Mouse (Mus musculus) adipocyte (in vitro differentiated cells): ENCODE measurements at regions not wholly inside any gene's neighbourhood (a gene's known extent, or its start where the extent isn't known, plus 50 kb on each side); places are given as distances from the start of the nearest gene placed in this dataset.

Experiments
- DNase-seq: peaks from one replicate; pipeline ENCODE4 v3.0.0-alpha.2; 2016; ENCODE audit warnings: low spot score

DNA sequence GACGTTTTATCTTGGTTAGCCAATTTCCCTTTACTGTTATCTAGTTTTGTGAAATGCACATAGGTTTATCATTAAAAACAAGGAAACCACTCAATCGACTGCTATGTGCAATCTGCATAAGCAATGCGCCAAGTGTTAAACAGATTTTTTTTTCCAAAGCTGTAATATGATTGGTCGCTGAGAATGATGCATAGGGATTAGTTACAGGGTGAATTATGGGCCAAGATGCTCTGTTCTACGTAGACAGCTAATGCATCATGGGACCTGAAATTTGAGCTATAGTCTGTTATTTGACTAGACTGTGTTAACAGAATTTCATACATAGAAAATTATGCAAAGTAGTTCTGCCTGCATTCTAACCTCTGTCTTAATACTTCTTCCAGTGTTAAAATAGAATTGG, 284.0 kb downstream of the Basp1 start:
- DNase-seq: no peak

DNA sequence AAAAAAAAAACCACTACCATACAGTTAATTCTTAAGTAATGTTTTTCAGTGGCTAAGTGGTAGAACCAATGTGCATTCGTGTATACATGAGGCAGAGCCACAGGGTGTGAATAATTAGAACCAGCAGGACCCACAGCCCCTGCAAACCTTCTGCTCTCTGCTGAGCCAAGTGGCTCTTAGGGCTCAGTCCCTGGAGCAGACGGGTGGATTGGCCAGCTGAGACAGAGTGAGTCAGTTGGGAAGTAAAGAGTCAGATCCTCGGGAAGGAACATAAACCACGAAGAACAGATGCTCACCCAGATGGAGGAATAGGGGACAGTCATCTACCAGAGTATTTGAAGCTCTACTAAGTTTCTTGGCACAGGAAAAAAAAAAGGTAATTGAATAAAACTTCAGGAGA, 293.1 kb downstream of the Basp1 start:
- DNase-seq: no peak

DNA sequence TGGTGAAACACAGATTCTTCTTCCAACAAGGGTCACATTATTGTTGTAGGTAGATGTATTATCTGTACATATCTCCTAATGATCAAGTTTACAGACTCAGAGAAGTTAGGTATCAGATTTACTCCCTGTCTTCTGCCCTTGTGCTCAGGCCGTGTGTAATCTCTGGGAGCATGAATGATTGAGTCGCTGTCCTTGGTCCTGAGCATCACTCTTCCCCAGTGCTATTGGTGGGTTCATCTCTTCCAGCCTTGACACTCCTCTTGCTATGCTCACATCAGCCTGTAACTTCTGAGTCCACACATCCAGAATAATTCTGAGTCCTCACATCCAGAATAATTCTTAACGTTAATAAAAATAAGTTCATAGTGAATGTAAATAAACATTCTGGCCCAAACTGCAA, 295.6 kb downstream of the Basp1 start:
- DNase-seq: peak; percentile 30

DNA sequence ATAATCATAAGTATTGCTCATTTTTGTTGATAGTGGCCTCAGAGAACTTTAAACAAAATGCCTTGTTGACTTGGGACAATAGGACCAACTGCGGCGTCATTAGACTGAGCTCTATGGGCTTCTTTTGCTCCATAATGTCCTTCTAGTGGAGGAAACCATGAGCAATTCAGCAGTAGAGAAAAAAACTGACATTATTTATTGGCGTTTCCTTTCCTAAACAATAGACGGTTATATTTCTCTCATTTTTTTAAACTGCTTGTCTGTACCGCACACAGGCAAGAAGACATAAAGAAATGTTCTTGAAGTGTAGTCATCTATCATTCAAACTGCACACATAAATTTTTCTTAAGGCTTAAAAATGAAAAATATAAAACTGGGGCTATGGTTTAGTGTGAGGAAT, 310.8 kb downstream of the Basp1 start:
- DNase-seq: no peak

DNA sequence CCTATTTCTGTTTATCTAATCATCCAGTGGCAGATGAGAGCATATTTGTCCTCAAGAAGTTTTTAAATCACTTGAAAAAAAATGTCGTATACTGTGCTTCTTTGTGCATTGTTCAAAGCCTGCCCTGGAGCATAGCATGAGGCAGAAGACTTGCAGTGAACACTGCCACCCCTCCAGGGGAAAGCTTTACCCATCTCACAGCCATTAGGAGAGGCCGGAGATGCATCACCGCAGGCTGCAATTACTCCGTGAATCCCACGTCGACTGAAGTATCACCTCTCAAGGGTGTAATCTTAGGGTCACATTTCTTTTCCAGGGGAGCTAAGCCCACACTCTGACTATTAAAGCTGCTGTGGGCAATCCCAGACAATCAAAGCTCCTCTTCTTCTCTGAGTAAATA, 319.8 kb downstream of the Basp1 start:
- DNase-seq: no peak

DNA sequence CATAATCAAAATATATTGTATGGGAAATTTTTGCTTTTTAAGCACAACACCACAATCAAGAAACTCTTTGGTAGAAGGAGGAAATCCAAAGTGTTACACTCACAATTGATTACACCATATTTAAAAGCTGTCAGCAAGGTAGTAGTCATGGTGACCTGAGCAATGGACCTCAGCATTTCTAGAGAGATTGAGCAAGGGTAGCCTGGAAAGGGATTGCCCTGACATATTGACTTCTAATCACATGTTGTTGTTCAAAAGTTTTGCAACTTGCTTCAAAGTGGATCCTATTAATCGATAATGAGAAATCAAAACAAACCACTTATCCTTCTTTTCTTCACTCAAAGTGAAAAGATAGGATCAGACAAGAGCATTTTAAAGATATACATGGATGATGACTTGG, 343.9 kb downstream of the Basp1 start:
- no peak for DNase-seq

DNA sequence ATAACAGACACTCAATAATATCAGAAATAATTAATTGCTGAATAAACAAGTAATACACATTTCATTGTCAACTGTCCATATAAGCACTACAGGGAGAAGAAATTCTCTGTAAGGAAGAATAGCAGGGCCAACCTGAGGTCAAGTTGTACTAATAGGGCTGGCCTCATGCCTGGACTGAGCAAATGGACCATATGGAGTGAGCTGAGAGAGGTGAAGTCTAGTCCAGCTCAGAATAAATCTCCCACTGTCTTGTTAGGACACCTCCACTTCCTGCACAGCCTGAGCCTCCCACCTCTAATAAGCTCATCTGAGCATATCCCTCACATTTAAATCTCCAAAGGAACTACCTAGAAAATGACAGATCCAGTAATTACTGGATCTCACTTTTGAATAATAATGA, 354.2 kb downstream of the Basp1 start:
- DNase-seq: no peak

DNA sequence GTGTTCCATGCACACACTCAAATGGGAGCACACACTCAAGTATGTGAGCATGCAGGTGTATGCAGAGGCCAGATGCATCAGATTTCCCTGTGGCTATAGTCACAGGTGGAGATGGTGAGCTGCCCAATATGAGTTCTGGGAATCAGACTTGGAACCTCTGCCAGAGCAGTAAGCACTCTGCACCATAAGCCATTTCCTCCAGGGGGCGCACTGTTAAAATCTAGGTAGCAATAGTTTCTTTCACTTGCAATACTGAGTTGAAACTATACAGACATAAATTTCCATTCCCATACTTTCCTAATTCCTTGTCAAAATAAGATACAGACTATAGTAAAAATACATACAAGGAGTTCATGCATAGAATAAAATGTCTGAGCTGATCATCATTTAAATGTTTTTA, 365.7 kb downstream of the Basp1 start:
- peak; percentile 33 for DNase-seq

DNA sequence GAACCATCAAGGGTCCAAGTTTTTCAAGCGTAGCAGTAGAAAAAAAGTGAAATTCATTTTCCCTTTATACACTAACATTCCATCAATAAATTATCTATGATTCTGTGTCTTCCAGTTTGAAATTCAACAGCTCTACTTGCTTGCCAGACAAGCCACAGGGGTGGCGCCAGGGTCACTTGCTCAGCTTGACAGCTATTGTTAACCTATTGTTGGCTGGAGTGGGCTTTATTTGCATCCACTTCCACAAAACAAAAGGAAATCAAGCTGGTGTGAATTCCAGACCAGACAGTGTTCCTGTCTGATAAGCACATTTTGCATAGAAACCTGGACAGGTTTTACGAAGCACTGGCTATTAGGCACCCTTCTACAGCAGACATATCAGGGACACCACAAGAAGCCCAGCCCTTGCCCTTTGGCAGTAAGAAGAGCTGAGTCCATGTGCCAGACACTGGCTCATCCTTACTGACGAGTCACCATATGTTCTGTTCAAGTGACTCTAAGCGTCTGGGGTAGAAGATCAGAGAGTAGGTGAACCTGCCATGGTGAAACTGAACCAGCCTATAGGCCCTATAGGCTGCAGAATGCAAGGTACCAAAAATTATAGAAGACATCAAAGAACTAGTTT, 366.9 kb downstream of the Basp1 start:
- DNase-seq: no peak

DNA sequence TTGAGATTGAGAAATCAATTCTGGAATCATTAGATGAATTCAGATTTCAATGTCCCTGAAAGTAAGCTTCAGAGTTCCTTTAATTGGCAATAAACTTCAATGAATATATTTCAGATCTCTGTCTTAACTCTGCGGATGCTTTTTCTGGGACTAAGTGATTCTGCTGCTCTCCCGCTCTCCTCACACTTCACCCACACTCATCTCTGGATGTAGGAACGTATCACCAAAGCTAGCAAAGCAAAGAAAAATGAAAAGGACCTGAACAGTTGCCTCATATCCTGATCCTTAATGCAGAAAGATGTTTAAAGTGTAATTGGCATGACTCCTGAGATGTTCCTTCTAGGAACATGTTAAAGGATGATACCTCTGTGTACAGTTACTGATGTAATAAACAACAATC, 377.3 kb downstream of the Basp1 start:
- DNase-seq: no peak

DNA sequence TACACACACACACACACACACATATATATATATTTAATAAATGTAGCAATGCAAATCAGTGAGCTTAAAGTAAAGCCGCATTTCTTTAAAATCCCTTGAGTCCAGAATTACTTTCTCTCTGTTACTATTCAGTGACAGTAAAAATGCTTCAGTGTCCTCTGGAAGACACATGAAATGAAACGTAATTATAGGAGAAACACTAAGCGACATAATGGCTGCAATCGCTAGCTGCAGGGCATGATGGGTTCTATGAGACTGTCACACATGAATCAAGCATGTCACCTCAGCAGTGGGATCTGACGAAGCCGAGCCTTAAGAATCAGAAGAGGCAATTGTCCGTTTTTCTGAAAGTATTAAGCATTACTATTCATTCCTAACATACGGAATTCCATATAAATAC, 385.7 kb downstream of the Basp1 start:
- no peak for DNase-seq

DNA sequence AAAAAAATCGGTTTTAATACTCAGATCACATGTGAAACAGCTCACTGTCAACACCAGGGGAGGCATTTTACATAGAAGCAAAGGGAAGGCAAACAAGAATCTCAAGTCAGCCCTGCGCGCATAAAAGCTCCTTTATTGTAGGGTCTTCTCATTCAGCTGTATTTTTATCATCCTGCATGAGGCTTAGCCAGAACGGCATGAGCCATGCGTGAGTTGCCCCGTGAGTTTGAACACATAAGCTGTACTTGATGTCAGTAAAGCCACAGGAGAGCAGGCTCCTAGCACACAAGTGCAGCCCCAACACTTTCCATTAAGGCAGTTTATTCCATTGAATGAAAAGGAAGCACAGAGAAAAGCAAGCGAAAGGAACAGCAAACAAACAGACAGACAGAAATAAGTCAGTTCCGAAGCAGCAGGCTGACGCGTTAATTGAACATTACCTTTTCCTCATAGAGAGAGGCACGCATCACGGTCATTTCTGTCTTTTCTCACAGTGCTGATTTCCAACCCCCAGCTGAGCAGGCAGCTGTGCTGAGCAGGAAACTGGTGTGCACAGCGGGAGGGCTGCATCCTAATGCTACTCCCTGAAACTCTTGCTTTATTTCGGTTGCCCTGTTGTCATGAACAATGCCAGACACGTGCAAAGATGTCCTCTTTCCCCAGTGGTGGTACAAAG, 386.6 kb downstream of the Basp1 start:
- DNase-seq: no peak

DNA sequence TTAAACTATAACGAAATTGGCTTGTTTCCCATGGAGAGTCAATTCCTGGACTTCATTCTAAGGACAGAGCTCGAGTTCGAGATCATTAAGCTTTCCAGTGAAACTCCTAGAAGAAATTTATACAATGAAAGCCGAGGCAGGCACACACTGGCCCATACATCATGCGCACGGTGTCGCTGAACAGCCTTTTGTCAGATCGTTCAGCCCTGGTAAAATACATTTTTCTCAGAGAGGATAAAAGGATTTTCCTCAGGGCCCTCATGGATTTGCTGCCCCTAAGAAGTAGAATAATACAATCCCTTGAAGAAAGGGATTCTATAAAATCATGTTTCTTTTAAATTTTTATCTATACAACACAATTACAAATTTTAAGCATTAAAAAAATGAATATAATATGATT, 387.2 kb downstream of the Basp1 start:
- no peak for DNase-seq

DNA sequence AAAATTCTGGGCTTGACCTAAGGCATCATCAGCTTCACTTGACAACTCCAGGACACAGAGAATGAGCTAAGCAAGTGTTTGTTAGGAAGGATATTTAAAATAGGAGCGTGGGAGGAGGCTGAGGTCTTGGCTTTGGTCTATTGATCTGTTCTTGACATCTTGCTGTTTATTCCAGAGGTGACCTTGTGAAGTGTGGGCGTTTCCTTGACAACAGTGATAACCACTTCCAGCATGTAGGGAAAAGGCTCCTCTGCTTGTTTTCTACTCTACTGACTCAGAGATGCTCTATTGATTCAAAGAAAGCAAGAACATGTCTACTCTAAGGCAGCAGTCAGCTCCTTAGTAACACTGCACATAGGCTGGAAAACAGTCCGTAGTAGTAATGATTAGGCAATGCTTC, 392.6 kb downstream of the Basp1 start:
- no peak for DNase-seq

DNA sequence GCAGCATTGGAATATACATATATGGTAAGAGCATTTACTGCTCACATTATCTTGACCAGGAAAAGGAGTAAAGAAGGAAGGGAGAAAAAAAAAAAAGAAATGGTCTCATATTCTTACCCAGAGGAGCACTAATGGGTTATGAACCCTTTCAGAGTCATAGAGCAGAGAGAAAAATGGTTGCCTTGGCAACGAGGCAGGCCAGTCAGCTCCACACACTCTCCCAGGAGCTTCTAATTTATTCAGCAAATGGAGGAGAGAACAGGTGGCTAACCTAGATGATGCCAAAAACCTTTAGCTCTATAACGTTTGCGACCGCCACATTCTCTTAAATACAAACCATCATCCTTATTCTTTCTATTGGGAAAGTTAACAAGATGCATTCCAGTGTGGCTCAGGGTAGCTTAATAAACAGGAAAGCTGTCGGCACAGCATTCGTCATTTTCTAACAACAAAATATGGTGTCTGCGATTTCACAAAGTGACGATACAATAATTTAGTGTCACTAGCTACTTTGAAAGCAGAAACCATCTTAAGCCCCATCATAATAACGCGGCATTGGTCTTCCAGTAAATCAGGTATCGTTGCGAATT, 394.1 kb downstream of the Basp1 start:
- DNase-seq: no peak

DNA sequence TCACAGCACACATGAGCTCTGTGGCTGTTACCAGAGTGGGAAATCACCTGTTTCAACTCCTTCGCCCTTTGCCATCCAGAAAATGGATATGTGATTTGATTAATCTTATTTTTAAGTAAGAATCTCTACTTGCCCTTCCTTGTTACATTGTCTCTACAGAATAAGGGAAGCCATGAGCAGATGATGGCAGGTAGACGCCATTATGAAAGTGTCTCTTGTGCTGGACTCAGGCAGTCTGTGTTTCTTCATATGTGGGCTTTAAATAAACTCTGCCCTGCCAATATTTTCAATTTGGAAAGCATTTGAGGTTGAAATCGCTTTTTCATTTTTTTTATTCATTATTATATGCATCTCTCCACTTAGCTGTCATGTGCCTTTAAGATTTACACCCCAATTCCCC, 394.6 kb downstream of the Basp1 start:
- no peak for DNase-seq

DNA sequence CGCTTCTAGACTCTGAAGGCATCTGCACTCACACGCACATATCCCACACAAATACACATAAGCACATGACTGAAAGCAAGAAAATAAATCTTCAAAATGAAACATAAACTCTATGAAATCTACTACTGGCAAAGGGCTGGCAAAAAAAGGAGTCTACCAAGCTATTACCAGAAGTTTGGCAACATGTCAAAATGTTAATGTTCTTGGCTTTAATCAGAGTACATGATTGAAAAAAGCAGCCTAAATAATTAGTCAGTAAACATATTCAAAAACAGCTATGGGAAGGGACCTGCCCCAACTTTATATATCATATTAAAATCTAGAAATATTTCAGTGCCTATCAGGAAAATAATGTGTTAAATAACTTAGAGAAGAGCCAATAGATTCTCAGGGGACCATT, 405.8 kb downstream of the Basp1 start:
- no peak for DNase-seq

DNA sequence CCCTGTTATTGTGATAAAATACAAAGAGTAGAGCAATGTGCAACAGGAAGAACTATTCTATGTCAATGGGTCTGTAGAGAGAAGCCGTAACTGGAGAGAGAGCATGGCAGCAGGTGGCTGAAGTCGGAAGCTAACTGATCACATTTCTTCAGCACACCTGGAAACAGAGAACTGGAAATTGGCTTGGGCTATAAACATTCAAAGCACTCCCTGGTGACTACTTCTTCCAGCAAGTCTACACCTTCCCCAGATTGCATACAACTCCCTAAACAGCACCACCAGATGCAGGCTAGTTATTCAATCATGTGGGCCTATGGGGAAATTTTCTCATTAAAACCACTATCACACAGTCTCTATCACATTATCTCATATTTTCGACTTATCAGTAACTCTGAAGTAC, 413.4 kb downstream of the Basp1 start:
- DNase-seq: no peak

DNA sequence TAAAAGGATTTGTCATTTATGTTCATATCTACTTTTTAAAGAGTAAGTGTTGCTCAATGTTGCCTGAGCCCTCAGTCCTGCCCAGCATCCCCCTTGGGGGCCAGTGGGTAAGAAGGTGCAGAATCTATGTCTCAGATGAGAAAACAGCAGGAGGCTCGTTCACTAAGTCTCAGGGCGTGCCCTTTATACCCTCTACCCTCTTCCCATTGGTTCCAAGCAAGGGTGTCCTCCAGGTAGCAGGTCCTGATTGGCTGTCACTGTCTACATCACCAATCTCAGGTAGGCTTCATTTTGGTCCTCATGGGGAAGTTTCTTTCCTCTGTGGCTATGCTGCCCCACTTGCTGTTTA, 420.3 kb downstream of the Basp1 start:
- no peak for DNase-seq

DNA sequence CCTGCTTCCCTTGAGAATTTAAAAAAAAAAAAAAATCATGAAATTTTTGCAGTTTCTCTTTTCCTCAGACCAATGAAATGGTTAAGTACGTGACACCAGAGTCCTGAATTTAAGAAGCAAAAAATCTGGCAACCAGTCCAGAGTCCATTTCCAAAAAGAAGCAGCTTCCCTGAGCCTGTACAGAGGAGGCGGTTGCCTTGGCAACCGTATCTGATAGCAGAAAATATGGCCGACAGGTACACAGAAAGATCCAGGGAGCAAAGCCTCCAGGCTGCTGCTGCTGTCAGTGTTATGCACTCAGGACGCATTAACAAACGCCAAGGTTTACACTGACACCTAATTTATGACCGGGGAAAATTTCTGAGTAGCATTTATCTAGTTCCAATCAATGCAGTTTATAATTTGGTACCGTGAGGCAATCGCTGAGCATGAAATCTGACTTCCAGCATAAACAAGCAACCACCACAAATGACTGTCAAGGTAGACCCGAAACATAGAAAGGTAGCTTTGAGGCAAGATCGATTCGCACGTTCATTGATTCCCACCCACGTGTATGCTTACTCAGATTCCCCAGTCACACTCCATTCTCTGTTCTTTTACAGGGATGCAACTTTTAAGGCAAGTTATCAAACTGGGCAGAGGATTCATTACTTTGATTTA, 420.8 kb downstream of the Basp1 start:
- DNase-seq: no peak

DNA sequence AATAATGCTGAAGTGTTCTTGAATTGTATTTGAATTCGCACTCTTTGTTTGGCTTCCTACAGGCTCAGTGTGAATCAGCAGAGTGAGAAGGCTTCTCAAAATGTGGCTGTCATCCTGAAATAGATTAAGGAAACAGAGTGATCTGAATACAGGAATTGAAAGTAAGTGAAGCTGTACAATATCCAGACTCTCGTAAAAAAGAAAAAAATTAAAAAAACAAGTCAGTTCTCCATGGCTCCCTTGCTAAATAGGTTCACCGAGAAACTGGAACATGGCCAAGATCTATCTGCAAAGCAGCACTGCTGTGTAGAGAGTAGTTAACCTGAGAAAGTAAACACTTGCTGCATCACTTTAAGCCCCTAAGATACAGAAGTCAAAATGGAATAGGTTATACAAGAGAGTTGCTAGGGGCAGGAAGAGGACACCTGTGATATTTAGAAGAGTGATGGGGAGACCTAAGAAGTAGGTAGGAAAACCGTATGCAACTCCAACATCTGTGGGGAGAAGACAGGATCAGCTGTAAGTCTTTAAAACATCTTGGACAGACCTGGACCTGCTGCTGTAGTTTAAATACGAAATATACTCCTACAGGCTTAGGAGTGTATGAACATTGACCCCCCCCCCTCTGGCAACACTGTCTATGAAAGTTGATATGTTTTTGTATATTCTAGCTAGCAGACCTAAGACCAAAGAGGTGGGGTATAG, 423.3 kb downstream of the Basp1 start:
- DNase-seq: no peak

DNA sequence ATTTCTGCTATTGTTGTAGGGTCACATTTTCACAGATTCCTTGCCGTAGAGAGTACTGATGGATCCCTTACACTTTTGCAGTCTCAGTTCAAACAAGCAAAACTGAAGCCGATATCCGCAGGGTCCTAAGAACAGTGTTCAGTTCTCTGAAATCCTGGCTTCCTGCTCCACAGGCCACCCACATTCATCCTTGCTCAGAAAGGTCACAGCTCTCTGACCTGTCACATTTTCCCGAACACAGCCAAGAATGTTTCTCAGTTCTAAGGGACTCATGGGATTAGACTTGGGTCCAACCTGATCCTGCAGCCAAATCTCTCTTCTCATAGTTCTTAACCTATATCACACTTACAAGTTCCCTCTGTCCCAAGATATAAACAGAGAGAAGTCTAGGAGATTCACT, 432.7 kb downstream of the Basp1 start:
- DNase-seq: no peak

DNA sequence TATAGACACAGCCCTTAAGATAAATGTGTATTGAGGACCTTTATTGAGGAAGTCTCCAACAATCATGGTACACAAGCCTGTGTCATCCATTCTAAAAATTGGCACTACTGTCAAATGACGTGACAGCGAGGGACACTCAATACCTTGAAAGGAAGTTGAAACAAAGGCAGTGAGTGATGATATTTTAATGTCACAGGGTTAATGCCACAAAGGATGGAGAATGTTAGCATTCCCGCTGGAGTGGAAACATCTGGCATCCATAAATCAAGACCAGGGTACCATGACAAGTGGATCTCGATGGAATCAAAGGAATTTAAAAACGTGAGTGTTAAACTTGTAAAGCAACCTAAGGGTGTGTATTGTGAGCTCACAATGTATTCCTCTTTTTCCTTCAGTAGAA, 441.5 kb downstream of the Basp1 start:
- no peak for DNase-seq
